Mouse (Mus musculus) midbrain, embryonic 11.5 days (tissue): ENCODE measurements around the gene Kctd21. TPM values are rescaled to one million over a fixed set of nuclear protein-coding genes. Genes with fewer than 3 reads are reported as not detected.

ENCODE experiments used
- ATAC-seq: fragments of 200-750 bp; cut with Nextera tagmentation; 2 replicates; pipeline ENCODE4 v1.8.0; 2017; ENCODE audit warnings: moderate TSS enrichment, moderate library complexity; ENCODE audit not compliant: low FRiP score
- DNase-seq: peaks from one replicate; pipeline ENCODE4 v3.0.0; 2015; ENCODE audit warnings: low spot score; ENCODE audit errors: missing footprints
- H3K27ac ChIP-seq: fragments of 300-500 bp; sonication (generic); 2 replicates; pipeline ENCODE4 v1.5.1; 2014; ENCODE audit warnings: low read depth, low read length
- H3K27me3 ChIP-seq: fragments of 300-500 bp; sonication (generic); 2 replicates; pipeline ENCODE4 v1.6.1; 2014; ENCODE audit warnings: mild to moderate bottlenecking, low read length, moderate library complexity, mixed read lengths; ENCODE audit not compliant: control insufficient read depth, insufficient read depth
- H3K36me3 ChIP-seq: fragments of 300-500 bp; sonication (generic); 2 replicates; pipeline ENCODE4 v1.6.1; 2014; ENCODE audit warnings: mild to moderate bottlenecking, low read length, moderate library complexity, mixed read lengths; ENCODE audit not compliant: control insufficient read depth, insufficient read depth
- H3K4me1 ChIP-seq: fragments of 300-500 bp; sonication (generic); 2 replicates; pipeline ENCODE4 v1.6.1; 2014; ENCODE audit warnings: low read length; ENCODE audit not compliant: control insufficient read depth, insufficient read depth
- H3K4me2 ChIP-seq: fragments of 300-500 bp; sonication (generic); 2 replicates; pipeline ENCODE4 v1.6.1; 2014; ENCODE audit warnings: mild to moderate bottlenecking, moderate library complexity
- H3K4me3 ChIP-seq: fragments of 300-500 bp; sonication (generic); 2 replicates; pipeline ENCODE4 v1.5.1; 2014; ENCODE audit warnings: low read depth, low read length
- H3K9ac ChIP-seq: fragments of 300-500 bp; sonication (generic); 2 replicates; pipeline ENCODE4 v1.6.1; 2014; ENCODE audit warnings: low read length
- H3K9me3 ChIP-seq: fragments of 300-500 bp; sonication (generic); 2 replicates; pipeline ENCODE4 v1.6.1; 2016; ENCODE audit warnings: low read length; ENCODE audit not compliant: control insufficient read depth
- WGBS: fragments of 180-500 bp; shearing (Covaris S2); extraction: QIAGEN DNeasy Blood & Tissue Kit; methylation state at CpG from one replicate; pipeline ENCODE4 v1.1.7; 2014; 5-methylcytosine and 5-hydroxymethylcytosine counted together
- polyA plus RNA-seq: library from polyadenylated mRNA; unstranded; fragments of >200 nt; fragmentation: Nextera tagmentation; extraction: Ambion mirVana; gene quantifications from 2 replicates; pipeline ENCODE4 v1.2.1, GENCODE M21; 2014

The Kctd21 gene
- polyA plus RNA-seq, 1 experiment from 2014 or later = 5.8 TPM

DNA sequence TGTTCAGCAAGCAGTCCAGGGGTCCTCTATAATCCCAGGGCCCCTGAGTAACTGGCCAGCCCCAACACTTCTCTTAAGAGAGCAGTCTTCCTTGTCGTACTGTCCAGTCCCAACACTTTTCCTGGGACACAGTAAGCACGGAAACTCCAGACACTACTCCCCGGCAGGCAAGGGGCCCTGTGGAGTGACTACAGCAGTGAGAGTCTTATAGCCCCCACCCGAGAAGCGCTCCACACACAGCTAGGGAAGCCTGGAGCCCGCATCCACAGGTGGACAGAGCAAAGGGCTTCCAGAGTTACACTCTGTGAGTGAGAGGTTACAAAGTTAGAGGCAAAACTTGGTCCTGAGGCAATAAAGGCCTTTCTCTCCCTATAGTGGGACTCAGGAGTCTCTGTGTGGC, 17.3 kb downstream of the Kctd21 start:
- no peak overlapping the region for H3K27ac ChIP-seq
- H3K9me3 ChIP-seq = no peaks in the 10 kb centered on the region
- no peak overlapping the region for H3K4me3 ChIP-seq
- ATAC-seq (no peak), DNase-seq (no peak)
- H3K36me3 ChIP-seq = no peaks in the 10 kb centered on the region
- WGBS = 84% methylated on average over 6 of the region's 6 CpGs
- H3K27me3 ChIP-seq = no peaks in the 10 kb centered on the region
- H3K4me1 ChIP-seq = no peaks in the 10 kb centered on the region
- no peak overlapping the region for H3K9ac ChIP-seq
- no peak overlapping the region for H3K4me2 ChIP-seq

DNA sequence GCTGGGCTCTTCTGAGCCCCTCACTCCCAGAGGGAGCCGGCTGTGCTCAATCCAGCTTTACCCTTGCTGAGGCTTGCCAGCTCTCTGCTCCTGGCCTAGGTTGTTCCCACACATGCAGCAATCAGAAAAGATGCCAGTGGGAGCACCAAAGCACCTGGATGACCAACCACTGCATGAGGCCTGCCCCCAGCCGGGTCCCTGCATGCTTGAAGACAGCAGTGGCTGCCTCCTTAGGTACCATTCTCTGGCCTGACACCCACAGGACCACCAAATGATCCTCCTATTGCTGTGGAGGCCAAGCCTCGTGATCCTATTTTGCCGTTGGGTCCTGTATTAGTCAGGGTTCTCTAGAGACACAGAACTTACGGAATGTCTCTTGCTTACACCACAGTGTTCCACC, 18.8 kb downstream of the Kctd21 start:
- H3K4me2 ChIP-seq = no peak overlapping the region
- no peak overlapping the region for H3K4me3 ChIP-seq
- H3K9ac ChIP-seq = no peak overlapping the region
- H3K9me3 ChIP-seq = no peaks in the 10 kb centered on the region
- no peak for ATAC-seq
- no peaks in the 10 kb centered on the region for H3K4me1 ChIP-seq
- no peaks in the 10 kb centered on the region for H3K27me3 ChIP-seq
- H3K36me3 ChIP-seq = no peaks in the 10 kb centered on the region
- H3K27ac ChIP-seq = no peak overlapping the region
- DNase-seq = no peak
- 69% methylated on average over 5 of the region's 5 CpGs for WGBS

DNA sequence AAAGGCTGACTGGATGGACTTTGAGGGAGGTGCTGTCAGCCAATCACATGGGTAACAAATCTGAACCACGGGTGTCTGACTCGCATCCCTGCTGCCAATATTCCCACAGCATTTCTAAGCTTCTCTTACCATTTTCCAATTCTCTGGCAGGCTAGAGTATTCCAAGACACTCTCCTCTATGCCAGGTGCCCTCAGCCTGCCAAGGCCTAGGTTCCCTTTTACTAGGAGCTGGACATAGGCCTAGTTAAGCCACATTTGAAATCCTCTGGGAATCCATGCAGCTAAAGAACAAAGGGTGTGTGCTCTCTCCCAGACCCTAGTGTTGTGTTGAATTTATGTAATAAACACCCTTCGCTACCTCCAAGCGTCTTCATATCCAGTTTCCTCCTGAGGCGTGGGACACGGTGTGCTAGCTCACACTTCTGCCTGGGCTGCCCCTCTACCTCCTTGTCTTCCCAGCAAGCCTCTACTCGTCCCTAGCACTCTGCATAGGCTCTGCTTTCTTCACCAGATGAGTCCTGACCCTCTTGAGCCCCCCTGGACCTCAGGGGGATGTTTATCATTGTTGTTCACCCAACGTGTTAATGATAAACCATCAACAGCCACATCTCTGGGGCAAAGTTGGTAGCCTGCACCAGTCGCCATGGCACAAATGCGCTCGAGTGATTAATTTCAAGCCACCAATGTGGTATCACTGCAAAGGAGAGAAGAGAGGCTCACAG, 19.8 kb downstream of the Kctd21 start:
- H3K36me3 ChIP-seq = no peaks in the 10 kb centered on the region
- 87% methylated on average over 11 of the region's 11 CpGs for WGBS
- DNase-seq (no peak), ATAC-seq (no peak)
- no peak overlapping the region for H3K4me2 ChIP-seq
- H3K9ac ChIP-seq = no peak overlapping the region
- H3K9me3 ChIP-seq = no peaks in the 10 kb centered on the region
- H3K4me1 ChIP-seq = no peaks in the 10 kb centered on the region
- H3K4me3 ChIP-seq = no peak overlapping the region
- no peak overlapping the region for H3K27ac ChIP-seq
- H3K27me3 ChIP-seq = no peaks in the 10 kb centered on the region

DNA sequence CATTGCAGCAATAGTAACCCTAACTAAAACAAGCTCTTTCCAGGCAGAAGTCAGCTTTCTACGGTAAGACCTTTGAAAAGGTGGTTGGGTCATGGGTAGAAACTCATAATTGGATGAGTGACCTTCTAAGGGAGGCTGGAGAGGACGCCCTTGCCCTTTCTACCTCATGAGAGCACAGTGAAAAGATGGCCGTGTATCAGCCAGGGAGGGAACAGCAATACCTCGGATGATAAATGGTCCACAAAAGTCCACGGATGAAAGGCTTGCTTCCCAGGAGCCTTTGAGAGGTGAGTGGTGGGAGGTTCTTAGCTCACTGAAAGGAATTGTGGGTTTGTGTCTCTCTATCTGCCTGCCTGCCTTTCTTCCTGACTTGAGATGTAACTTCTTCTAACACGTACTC, 21.2 kb downstream of the Kctd21 start:
- Histone ChIP-seq H3K9ac (no peak overlapping the region), H3K9me3 (no peaks in the 10 kb centered on the region), H3K27ac (no peak overlapping the region), H3K4me3 (no peak overlapping the region), H3K27me3 (no peaks in the 10 kb centered on the region), H3K4me1 (no peaks in the 10 kb centered on the region), H3K4me2 (no peak overlapping the region), H3K36me3 (no peaks in the 10 kb centered on the region)
- WGBS = 85% methylated on average over 6 of the region's 6 CpGs
- DNase-seq (no peak), ATAC-seq (no peak)

- H3K27ac ChIP-seq = no peak overlapping the region
- no peak overlapping the region for H3K4me2 ChIP-seq
- DNase-seq (no peak), ATAC-seq (no peak)
- no peak overlapping the region for H3K9ac ChIP-seq
- no peaks in the 10 kb centered on the region for H3K36me3 ChIP-seq
- H3K9me3 ChIP-seq = no peaks in the 10 kb centered on the region
- no peaks in the 10 kb centered on the region for H3K27me3 ChIP-seq
- 43% methylated on average over 13 of the region's 13 CpGs for WGBS
- no peaks in the 10 kb centered on the region for H3K4me1 ChIP-seq
- no peak overlapping the region for H3K4me3 ChIP-seq
These were observed 23.1 kb downstream of the Kctd21 start for GRCm38 (mm10) chr7:97355068-97355841.

GRCm38 (mm10) chr7:97356253-97356652, 24.1 kb downstream of the Kctd21 start:
- Histone ChIP-seq H3K27ac (no peak overlapping the region), H3K9me3 (no peaks in the 10 kb centered on the region), H3K4me1 (no peaks in the 10 kb centered on the region), H3K4me3 (no peak overlapping the region), H3K9ac (no peak overlapping the region), H3K4me2 (no peak overlapping the region), H3K36me3 (no peaks in the 10 kb centered on the region), H3K27me3 (no peaks in the 10 kb centered on the region)
- no peak for DNase-seq
- WGBS = 83% methylated on average over 5 of the region's 5 CpGs
- ATAC-seq = no peak

- Histone ChIP-seq H3K36me3 (no peaks in the 10 kb centered on the region), H3K4me3 (no peak overlapping the region), H3K4me1 (no peaks in the 10 kb centered on the region), H3K27ac (no peak overlapping the region), H3K9me3 (no peaks in the 10 kb centered on the region), H3K9ac (no peak overlapping the region), H3K4me2 (no peak overlapping the region), H3K27me3 (no peaks in the 10 kb centered on the region)
- 87% methylated on average over 5 of the region's 5 CpGs for WGBS
- no peak for DNase-seq
- no peak for ATAC-seq
These were observed 24.7 kb downstream of the Kctd21 start for GRCm38 (mm10) chr7:97356875-97357276.

DNA sequence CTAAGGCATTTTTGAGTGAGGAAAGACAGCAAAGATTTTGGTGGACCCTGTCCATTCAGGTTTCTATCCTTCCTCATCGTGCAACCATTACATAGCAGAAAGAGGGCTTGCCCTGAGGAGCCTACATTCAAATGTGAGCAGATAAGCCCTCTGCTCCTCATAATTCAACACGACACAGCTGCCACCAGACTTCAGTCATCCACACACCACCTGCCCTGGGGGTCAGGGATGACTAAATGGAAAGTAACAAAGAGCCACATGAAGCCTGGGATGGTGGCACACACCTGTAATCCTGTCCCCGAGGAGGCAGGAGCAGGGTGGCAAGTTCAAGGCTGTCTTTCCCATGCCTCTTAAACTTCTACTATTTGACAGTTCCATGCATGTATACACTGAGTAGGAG, 25.7 kb downstream of the Kctd21 start:
- H3K27me3 ChIP-seq = no peaks in the 10 kb centered on the region
- ATAC-seq (no peak), DNase-seq (no peak)
- no peaks in the 10 kb centered on the region for H3K9me3 ChIP-seq
- no peak overlapping the region for H3K9ac ChIP-seq
- no peak overlapping the region for H3K4me2 ChIP-seq
- H3K36me3 ChIP-seq = no peaks in the 10 kb centered on the region
- H3K27ac ChIP-seq = no peak overlapping the region
- no peaks in the 10 kb centered on the region for H3K4me1 ChIP-seq
- WGBS = 84% methylated on average over 3 of the region's 3 CpGs
- H3K4me3 ChIP-seq = no peak overlapping the region

DNA sequence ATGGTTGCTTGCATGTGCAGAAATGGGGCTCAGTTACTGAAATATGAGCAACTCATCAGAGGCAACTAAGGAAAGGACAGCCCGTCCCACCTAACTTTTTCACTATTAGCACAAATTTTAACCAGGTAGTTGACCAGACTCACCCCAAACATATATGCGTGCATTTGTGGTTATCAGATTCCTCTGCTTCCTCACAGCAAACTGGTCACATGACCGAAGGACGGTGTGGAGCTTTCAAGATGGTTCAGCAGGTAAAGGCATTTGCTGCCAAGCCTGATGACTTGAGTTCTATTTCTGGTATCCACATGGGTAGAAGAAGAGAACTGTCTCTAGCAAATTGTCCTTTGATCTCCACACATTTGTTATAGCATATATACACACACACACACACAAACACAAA, 26.2 kb downstream of the Kctd21 start:
- 88% methylated on average over 4 of the region's 4 CpGs for WGBS
- H3K27me3 ChIP-seq = no peaks in the 10 kb centered on the region
- H3K4me3 ChIP-seq = no peak overlapping the region
- no peaks in the 10 kb centered on the region for H3K4me1 ChIP-seq
- no peak for ATAC-seq
- DNase-seq = no peak
- H3K4me2 ChIP-seq = no peak overlapping the region
- H3K9me3 ChIP-seq = no peaks in the 10 kb centered on the region
- no peaks in the 10 kb centered on the region for H3K36me3 ChIP-seq
- H3K27ac ChIP-seq = no peak overlapping the region
- H3K9ac ChIP-seq = no peak overlapping the region
